Mouse (Mus musculus): ENCODE data around the gene Upk3b.

GRCm38 (mm10) chr5:136018726-136019125 is 19.6 kb upstream of the Upk3b start:
- TF ChIP-seq JUND (conservative IDR thresholded peaks at IDR 0.05; ENCODE audit: low read depth, low read length) (no peak), USF2 (conservative IDR thresholded peaks at IDR 0.05; ENCODE audit: low read depth, low read length) (no peak), CTCF (conservative IDR thresholded peaks at IDR 0.05 in 1 of 2, IDR thresholded peaks at IDR 0.05 in 1 of 2; ENCODE audit: low read depth in 2 of 2, low read length in 2 of 2) (no peak), POLR2A (IDR thresholded peaks at IDR 0.05; ENCODE audit: low read depth, low read length) (no peak), MAZ (IDR thresholded peaks at IDR 0.05; ENCODE audit: low read depth, low read length) (no peak), TCF12 (IDR thresholded peaks at IDR 0.05; ENCODE audit: low read depth, low read length) (no peak), EP300 (IDR thresholded peaks at IDR 0.05; ENCODE audit: low read length) (no peak), KAT2A (IDR thresholded peaks at IDR 0.05; ENCODE audit: insufficient replicate concordance, low read length) (no peak)

Data from CH12.LX (cell line).